Mouse (Mus musculus): ENCODE measurements around the gene Lap3. TPM values are rescaled to one million over a fixed set of nuclear protein-coding genes. Genes with fewer than 3 reads are reported as not detected.
A peak's percentile ranks its signal among the peaks of the same experiment; 100 is the strongest.

Lap3 gene
- total RNA-seq (2021), result 10 to 100 TPM; 53.3 to 59.2 TPM

- DNase-seq (ENCODE audit: extremely low spot score in 1 of 2, low spot score in 1 of 2), result peak; percentile 93 to 94
Measured at GRCm38 (mm10) chr5:45493191-45494092, at the start of gene Lap3. Gene Lap3, plus strand, starts transcription at chr5:45493374.

DNA sequence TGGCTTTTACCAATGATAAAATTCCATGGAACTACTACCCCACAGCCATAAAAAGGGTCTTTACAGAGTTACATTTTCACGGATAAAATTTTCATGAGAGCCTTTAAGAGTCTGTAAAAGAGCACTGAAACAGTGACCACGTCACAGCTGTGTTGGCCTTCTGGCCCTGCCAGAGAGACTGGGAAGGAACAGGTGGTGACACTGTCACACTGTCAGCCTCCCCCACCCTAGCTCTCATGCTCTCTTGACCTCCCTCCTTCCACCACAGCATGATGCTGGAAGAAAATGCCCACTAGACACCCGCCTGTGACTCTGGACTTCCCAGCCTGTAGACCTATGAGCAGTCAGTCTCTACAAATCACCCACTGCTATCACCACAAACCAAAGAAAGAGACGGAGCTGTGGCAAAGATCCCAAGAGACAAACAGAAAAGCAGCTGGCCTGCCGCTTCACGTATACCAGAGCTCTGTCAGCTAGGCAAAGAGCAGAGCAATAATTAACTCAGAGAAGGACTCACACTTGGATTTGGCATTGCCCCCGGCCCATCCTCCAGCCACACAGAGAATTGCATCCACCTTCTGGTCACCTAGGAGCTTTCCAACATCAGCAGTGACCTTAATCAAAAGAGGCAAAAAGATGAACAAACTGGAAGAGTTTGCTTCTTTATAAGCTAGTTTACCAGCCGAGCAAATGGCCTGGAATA is 48.9 kb upstream of the Lap3 start:
- DNase-seq (ENCODE audit: extremely low spot score in 1 of 2, low spot score in 1 of 2), result no peak

- DNase-seq (ENCODE audit: extremely low spot score in 1 of 2, low spot score in 1 of 2), result no peak
Measured at GRCm38 (mm10) chr5:45448676-45449075, 44.5 kb upstream of the Lap3 start.

DNA sequence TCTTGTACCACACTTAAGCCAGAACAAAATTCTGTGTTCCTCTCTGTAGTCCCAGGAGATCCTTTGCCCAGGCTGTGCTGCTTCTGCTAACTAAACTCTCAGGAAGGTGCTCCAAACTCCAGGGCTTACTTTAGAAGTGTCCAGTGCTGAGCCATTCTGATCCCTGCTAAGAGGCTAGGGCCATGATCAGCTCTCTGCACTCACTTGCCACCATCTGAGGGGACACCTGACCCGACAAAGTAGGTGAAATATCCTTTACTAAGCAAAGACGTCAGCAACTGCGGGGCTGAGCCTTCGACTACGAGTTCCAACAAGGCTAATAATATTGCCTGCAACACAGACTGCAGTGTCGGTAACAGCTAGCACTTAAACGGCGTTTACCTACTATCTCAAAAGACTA is 44.0 kb upstream of the Lap3 start:
- no peak for DNase-seq (ENCODE audit: extremely low spot score in 1 of 2, low spot score in 1 of 2)

DNA sequence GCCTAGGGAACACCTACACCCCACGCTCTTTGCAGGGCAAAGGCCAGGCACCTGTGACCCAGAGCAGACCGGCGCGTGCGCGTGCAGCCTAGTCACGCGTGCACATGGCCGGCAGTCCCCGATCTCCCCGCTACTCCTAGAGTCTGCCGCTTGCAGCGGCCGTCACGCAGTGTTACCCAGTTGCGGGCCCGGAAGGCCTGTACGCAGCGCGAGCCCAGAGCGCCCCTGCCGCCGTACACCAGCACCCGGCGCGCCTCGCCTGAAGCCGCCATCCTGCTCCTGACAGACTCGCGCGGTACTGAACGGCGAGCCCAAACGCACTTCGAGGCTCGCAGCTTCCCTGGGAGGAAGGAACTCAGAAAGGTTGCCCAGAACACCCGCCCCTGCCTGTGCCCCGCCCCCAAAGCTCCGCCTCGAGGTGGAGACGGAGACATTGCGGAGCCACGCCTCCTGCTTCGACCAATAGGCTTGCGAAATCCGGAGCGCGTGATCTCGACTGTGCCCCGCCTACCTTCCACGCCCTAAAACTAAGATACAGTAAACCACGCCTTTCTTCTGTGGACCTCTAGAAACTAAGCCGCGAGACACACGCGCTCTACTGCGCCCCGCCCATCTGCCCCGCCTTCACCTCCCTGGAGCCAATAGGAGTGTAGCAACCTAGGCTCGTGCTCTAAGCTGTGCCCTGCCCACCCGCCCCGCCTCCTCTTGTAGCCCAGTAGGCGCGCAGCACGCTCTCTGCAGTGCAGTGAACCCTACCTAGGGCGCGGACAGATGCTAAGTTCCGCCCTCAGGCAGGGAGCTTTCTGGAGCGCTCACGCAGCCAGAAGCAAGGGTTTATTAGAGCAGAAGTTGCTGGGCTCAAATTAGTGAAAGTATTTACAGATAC is 43.1 kb upstream of the Lap3 start, which contains the start of gene Qdpr:
Gene Qdpr (minus strand): TSS at position 406 of the 886 bp plus-strand sequence.
- peak; percentile 66 to 76 for DNase-seq (ENCODE audit: extremely low spot score in 1 of 2, low spot score in 1 of 2)

DNA sequence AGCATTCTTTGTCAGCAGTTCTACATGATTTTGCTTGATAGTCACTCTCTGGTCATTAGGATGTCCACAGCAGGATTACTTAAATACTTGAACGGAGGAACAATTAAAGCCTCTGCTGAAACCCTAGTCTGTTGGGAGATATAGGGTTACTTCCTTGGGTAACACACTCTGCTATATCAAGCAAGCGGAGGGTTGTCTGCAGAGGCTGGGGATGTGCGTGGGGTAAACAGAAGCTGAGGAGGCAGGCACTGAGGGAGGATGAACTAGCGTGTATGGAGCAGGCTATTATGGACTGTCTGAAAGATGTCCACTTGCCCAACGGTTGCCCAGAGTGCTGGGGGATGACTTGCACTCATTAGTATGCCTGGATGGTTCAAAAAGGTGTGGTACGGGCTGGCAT is 39.7 kb upstream of the Lap3 start, which contains the start of gene Clrn2:
Gene Clrn2 (plus strand): TSS at position 301 of the 400 bp plus-strand sequence.
- DNase-seq (ENCODE audit: extremely low spot score in 1 of 2, low spot score in 1 of 2), result no peak

DNA sequence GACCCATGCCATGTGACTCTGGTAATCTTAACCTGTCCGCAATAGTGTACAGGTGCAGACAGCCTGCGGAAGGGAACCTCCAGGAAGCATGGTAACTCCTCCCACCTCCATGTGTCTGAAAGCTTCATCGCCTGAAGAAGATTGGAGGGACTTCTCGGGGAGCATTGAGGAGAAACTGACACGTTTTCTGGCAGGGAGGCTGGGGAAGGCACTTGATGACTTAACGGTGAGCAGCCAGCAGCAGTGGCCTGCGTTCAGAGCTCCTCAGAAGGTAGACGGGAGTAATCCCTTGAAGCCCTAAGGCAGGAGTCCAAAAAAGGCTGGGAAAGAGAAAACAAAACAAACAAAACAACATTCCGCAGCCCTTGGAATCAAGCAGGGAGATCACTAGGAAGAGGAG is 38.7 kb upstream of the Lap3 start:
- DNase-seq (ENCODE audit: extremely low spot score in 1 of 2, low spot score in 1 of 2), result no peak

DNA sequence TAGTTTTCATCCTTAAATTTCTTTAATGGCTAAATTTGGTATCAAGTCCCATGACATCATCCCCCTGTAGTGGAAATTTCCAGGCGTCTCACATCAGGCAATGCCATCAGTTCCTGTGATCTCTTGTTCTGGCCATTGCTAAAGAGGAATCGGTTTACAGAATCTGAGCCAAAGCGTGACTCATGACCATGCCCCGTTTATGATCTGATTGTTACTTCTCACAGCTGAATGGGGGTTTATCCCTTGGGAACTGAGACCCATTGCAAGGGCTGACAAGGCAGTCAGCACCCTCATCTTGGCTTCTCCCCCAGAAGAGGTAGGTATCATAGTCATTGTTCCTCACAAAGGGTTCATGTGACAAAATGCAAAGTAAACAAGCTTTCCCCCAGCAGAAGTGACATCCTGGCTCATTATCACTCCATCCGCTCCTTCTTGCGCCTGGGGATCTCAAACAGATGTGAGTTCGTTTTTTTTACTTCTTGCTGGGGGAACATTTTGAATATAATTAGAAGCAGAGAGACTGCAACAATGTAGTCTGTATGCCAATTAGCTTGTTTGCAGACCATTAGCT is 20.2 kb upstream of the Lap3 start:
- no peak for DNase-seq (ENCODE audit: extremely low spot score in 1 of 2, low spot score in 1 of 2)

DNA sequence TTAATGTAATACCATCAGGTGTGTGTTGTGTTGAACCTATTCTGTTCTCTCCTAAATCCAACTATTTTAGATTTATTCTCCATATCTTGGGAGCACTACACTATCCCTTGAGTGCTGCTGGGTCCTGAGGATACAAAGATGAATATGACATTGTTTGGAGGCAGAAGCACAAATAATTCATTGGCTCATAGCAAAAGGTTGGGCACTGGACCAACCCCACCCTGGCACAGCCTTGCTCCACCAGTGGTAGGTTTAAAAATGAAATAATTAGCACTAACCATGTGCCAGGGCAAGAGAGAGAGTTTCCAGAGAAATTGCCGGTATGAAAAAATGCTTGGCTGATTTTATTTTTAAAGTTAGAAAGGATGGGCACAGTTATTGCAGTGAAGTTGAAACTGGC is 19.7 kb upstream of the Lap3 start:
- DNase-seq (ENCODE audit: extremely low spot score in 1 of 2, low spot score in 1 of 2), result no peak

- peak in 1 of 2 experiments; percentile 40 for DNase-seq (ENCODE audit: extremely low spot score in 1 of 2, low spot score in 1 of 2)
Measured at GRCm38 (mm10) chr5:45474215-45474614, 19.0 kb upstream of the Lap3 start.

GRCm38 (mm10) chr5:45474758-45475157 is 18.4 kb upstream of the Lap3 start:
- no peak for DNase-seq (ENCODE audit: extremely low spot score in 1 of 2, low spot score in 1 of 2)

GRCm38 (mm10) chr5:45475771-45476170 is 17.4 kb upstream of the Lap3 start:
- DNase-seq (ENCODE audit: extremely low spot score in 1 of 2, low spot score in 1 of 2), result no peak

GRCm38 (mm10) chr5:45476288-45476687 is 16.9 kb upstream of the Lap3 start:
- DNase-seq (ENCODE audit: extremely low spot score in 1 of 2, low spot score in 1 of 2), result no peak

GRCm38 (mm10) chr5:45477601-45478000 is 15.6 kb upstream of the Lap3 start:
- no peak for DNase-seq (ENCODE audit: extremely low spot score in 1 of 2, low spot score in 1 of 2)

- no peak for DNase-seq (ENCODE audit: extremely low spot score in 1 of 2, low spot score in 1 of 2)
Measured at GRCm38 (mm10) chr5:45480066-45480465, 13.1 kb upstream of the Lap3 start.

DNA sequence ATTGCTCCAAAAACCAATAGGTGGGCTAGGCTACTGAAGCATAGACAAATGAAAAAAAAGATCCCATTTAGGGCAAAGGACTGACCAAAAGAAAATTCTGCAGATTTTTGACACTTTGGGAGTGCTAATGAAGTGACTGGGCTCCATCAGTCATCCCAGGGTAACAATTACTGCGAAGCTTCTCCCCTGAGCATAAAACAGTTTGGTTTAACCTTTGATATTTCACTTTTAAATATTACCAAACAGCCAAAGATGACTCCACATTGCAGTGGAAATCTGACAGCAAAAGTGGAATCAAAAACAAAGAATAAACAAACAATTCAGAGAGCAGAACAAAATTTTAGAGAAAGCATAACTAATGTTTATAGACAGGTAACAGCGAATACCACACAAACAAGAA is 12.0 kb upstream of the Lap3 start:
- no peak for DNase-seq (ENCODE audit: extremely low spot score in 1 of 2, low spot score in 1 of 2)

- DNase-seq (ENCODE audit: extremely low spot score in 1 of 2, low spot score in 1 of 2), result no peak
Measured at GRCm38 (mm10) chr5:45482607-45483006, 10.6 kb upstream of the Lap3 start.

- no peak for DNase-seq (ENCODE audit: extremely low spot score in 1 of 2, low spot score in 1 of 2)
Measured at GRCm38 (mm10) chr5:45483654-45484053, 9.5 kb upstream of the Lap3 start.

- no peak for DNase-seq (ENCODE audit: extremely low spot score in 1 of 2, low spot score in 1 of 2)
Measured at GRCm38 (mm10) chr5:45491776-45492175, 1.4 kb upstream of the Lap3 start.

DNA sequence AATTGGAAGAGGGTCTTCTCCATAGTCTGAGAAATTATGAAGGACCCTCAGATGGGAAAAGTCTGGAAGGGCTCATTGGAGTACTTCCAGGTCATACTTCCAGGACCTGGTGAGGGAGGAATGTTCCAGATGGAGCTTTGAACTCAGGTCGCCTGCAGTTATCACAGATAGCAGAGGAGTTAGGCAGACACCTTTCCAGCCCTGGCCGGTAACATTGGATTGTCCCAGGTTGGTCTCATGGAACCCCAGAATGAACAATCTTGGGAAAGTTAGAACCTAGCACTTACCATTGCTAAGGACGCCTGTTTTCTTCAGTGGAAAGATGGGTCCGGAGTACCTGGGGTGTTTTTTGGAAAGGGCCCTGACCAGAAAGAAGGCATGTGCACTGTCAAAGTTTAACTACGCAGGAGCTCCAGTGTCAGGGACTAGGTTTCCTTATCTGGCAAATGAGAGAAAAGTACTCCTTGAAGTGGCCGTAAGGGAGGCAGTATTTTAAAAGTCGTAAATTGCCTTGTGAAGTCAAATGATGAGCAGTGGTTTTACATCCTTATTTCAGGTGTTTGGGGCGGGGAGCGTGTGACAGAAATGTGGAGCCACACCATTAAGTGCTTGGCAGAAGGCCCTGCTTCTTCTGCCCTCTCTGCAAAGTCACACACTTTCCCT is 1.1 kb downstream of the Lap3 start:
- no peak for DNase-seq (ENCODE audit: extremely low spot score in 1 of 2, low spot score in 1 of 2)

Data from layer of hippocampus, postnatal 25 days (tissue).